Mouse (Mus musculus) MEL (cell line): Measurements from ENCODE around the gene Gzmn.

Source experiments
- CTCF ChIP-seq, 3 experiments: IDR thresholded peaks in 2 of 3; conservative IDR thresholded peaks in 1 of 3; 2 replicates each; pipeline ENCODE4 v1.5.1; 2011 to 2012; ENCODE audit warnings: low read length in 3 of 3, low read depth in 2 of 3, mild to moderate bottlenecking in 2 of 3, improper control_type of control experiment in 1 of 3, inconsistent platforms in 1 of 3, mixed read lengths in 1 of 3, moderate library complexity in 1 of 3; ENCODE audit not compliant: control insufficient read depth in 1 of 3, insufficient read depth in 1 of 3, poor library complexity in 1 of 3, severe bottlenecking in 1 of 3
- E2F4 ChIP-seq: IDR thresholded peaks from 2 replicates; pipeline ENCODE4 v1.6.1; 2011; ENCODE audit warnings: low read depth, low read length, improper control_type of control experiment, borderline replicate concordance
- ELF1 ChIP-seq: IDR thresholded peaks from 2 replicates; pipeline ENCODE4 v1.6.1; 2014; ENCODE audit warnings: low read depth, mild to moderate bottlenecking, inconsistent platforms, low read length, improper control_type of control experiment, moderate library complexity
- EP300 ChIP-seq, 2 experiments: IDR thresholded peaks; 2 replicates each; pipeline ENCODE4 v1.6.1; 2011; ENCODE audit warnings: improper control_type of control experiment in 2 of 2, low read length in 2 of 2, low read depth in 1 of 2, mild to moderate bottlenecking in 1 of 2
- GATA1 ChIP-seq: IDR thresholded peaks from 2 replicates; pipeline ENCODE4 v1.6.1; 2011; ENCODE audit warnings: low read depth, low read length, improper control_type of control experiment
- HCFC1 ChIP-seq: IDR thresholded peaks from 2 replicates; pipeline ENCODE4 v1.6.1; 2012; ENCODE audit warnings: low read depth, mild to moderate bottlenecking, inconsistent platforms, low read length, improper control_type of control experiment, moderate library complexity
- MAFK ChIP-seq: IDR thresholded peaks from 2 replicates; pipeline ENCODE4 v1.6.1; 2011; ENCODE audit warnings: low read depth, mild to moderate bottlenecking, low read length, improper control_type of control experiment, borderline replicate concordance
- NRF1 ChIP-seq: IDR thresholded peaks from 2 replicates; pipeline ENCODE4 v1.6.1; 2014; ENCODE audit warnings: low read depth, mild to moderate bottlenecking, inconsistent platforms, low read length, improper control_type of control experiment, moderate library complexity; ENCODE audit not compliant: poor library complexity, insufficient read depth, severe bottlenecking
- POLR2A ChIP-seq, 2 experiments: IDR thresholded peaks; 2 replicates each; pipeline ENCODE4 v1.6.1; 2011 to 2012; ENCODE audit warnings: low read length in 2 of 2, mild to moderate bottlenecking in 2 of 2, control low read depth in 1 of 2, improper control_type of control experiment in 1 of 2, low read depth in 1 of 2, moderate library complexity in 1 of 2; ENCODE audit not compliant: control insufficient read depth in 1 of 2, insufficient read depth in 1 of 2, poor library complexity in 1 of 2
- TCF12 ChIP-seq: IDR thresholded peaks from 2 replicates; pipeline ENCODE4 v1.6.1; 2014; ENCODE audit warnings: low read depth, mild to moderate bottlenecking, inconsistent platforms, low read length, improper control_type of control experiment, moderate library complexity
- ZNF384 ChIP-seq: IDR thresholded peaks from 2 replicates; pipeline ENCODE4 v1.6.1; 2012; ENCODE audit warnings: low read depth, mild to moderate bottlenecking, inconsistent platforms, low read length, improper control_type of control experiment

GRCm38 (mm10) chr14:56186521-56186920 lies 12.1 kb upstream of the Gzmn start:
- TF ChIP-seq ELF1 (no peak), EP300 (IDR thresholded peaks at IDR 0.05; ENCODE audit: low read depth in 1 of 2, low read length in 2 of 2) (no peak), CTCF (IDR thresholded peaks at IDR 0.05 in 2 of 3, conservative IDR thresholded peaks at IDR 0.05 in 1 of 3; ENCODE audit: control insufficient read depth in 1 of 3, insufficient read depth in 1 of 3, low read depth in 2 of 3, low read length in 3 of 3, poor library complexity in 1 of 3, severe bottlenecking in 1 of 3) (no peak), E2F4 (no peak), HCFC1 (no peak), TCF12 (no peak), ZNF384 (no peak), NRF1 (no peak), MAFK (no peak), GATA1 (no peak), POLR2A (IDR thresholded peaks at IDR 0.05; ENCODE audit: control insufficient read depth in 1 of 2, insufficient read depth in 1 of 2, low read depth in 1 of 2, low read length in 2 of 2, poor library complexity in 1 of 2) (no peak)
